Mouse (Mus musculus) heart, postnatal 36 days (tissue): ENCODE results near the gene Snd1. TPM values are rescaled to one million over a fixed set of nuclear protein-coding genes. Genes with fewer than 3 reads are reported as not detected.

Source experiments
- DNase-seq, 2 experiments: peaks; one replicate each; pipeline ENCODE4 v3.0.0; 2021 to 2022
- intact Hi-C: fragments of 180-260 bp; cut with DNase I; formaldehyde crosslinking; loops from one replicate; pipeline ENCODE4 v1.15.1; 2025
- total RNA-seq, 2 experiments: library from RNA; stranded (reverse); gene quantifications; 2 replicates each; pipeline ENCODE4 v1.2.3; 2021

The Snd1 gene
- total RNA-seq, 2 experiments from 2014 or later = 75.0 to 78.1 TPM

- intact Hi-C loops = no loop called here
Observed at GRCm38 (mm10) chr6:28876492-28876891, 401.6 kb downstream of the Snd1 start.

GRCm38 (mm10) chr6:28877945-28878666 lies 403.2 kb downstream of the Snd1 start:
- intact Hi-C loops = no loop called here

More at GRCm38 (mm10) chr6:28876492-28876891, 401.6 kb downstream of the Snd1 start:
- no peak for DNase-seq

GRCm38 (mm10) chr6:28879315-28879714 lies 404.4 kb downstream of the Snd1 start:
- DNase-seq = no peak
- intact Hi-C loops = no loop called here

More at GRCm38 (mm10) chr6:28877945-28878666, 403.2 kb downstream of the Snd1 start:
- DNase-seq = no peak

GRCm38 (mm10) chr6:28880909-28881308 lies 406.0 kb downstream of the Snd1 start:
- no peak for DNase-seq

GRCm38 (mm10) chr6:28883518-28883917 lies 408.6 kb downstream of the Snd1 start:
- DNase-seq = no peak
- intact Hi-C loops = no loop called here

More at GRCm38 (mm10) chr6:28880909-28881308, 406.0 kb downstream of the Snd1 start:
- intact Hi-C loops = no loop called here

GRCm38 (mm10) chr6:28886724-28887440 lies 411.9 kb downstream of the Snd1 start:
- intact Hi-C loops = no loop called here
- no peak for DNase-seq

GRCm38 (mm10) chr6:28890426-28890825 lies 415.5 kb downstream of the Snd1 start:
- DNase-seq = no peak
- intact Hi-C loops = no loop called here

- DNase-seq = no peak
- intact Hi-C loops = no loop called here
Observed at GRCm38 (mm10) chr6:28891480-28891879, 416.5 kb downstream of the Snd1 start.

- intact Hi-C loops = loop anchor here (5.0 kb wide), 1 partner anchor 363 kb away; no protein-coding TSS in a partner anchor
- DNase-seq = no peak
Observed at GRCm38 (mm10) chr6:28895004-28895515, 420.1 kb downstream of the Snd1 start.

- no peak for DNase-seq
- intact Hi-C loops = loop anchor here (5.0 kb wide), 1 partner anchor 363 kb away; no protein-coding TSS in a partner anchor
Observed at GRCm38 (mm10) chr6:28895726-28896125, 420.8 kb downstream of the Snd1 start.

GRCm38 (mm10) chr6:28896762-28897320 lies 421.9 kb downstream of the Snd1 start:
- DNase-seq = no peak
- intact Hi-C loops = loop anchor here (5.0 kb wide), 1 partner anchor 365 kb away; no protein-coding TSS in a partner anchor

GRCm38 (mm10) chr6:28897326-28898085 lies 422.6 kb downstream of the Snd1 start:
- intact Hi-C loops = loop anchor here (5.0 kb wide), 1 partner anchor 365 kb away; no protein-coding TSS in a partner anchor

GRCm38 (mm10) chr6:28898836-28899235 lies 423.9 kb downstream of the Snd1 start:
- intact Hi-C loops = loop anchor here (5.0 kb wide), 1 partner anchor 367 kb away; no protein-coding TSS in a partner anchor
- DNase-seq = peak; percentile 34 to 56

More at GRCm38 (mm10) chr6:28897326-28898085, 422.6 kb downstream of the Snd1 start:
- no peak for DNase-seq

- intact Hi-C loops = no loop called here
- no peak for DNase-seq
Observed at GRCm38 (mm10) chr6:28902573-28902972, 427.6 kb downstream of the Snd1 start.

GRCm38 (mm10) chr6:28904417-28904816 lies 429.5 kb downstream of the Snd1 start:
- intact Hi-C loops = no loop called here
- no peak for DNase-seq

- intact Hi-C loops = no loop called here
- no peak for DNase-seq
Observed at GRCm38 (mm10) chr6:28905301-28905700, 430.4 kb downstream of the Snd1 start.

GRCm38 (mm10) chr6:28909866-28910265 lies 434.9 kb downstream of the Snd1 start:
- no peak for DNase-seq
- intact Hi-C loops = no loop called here

GRCm38 (mm10) chr6:28914981-28915380 lies 440.0 kb downstream of the Snd1 start:
- DNase-seq = no peak
- intact Hi-C loops = no loop called here

- intact Hi-C loops = no loop called here
- DNase-seq = no peak
Observed at GRCm38 (mm10) chr6:28916630-28917029, 441.7 kb downstream of the Snd1 start.

GRCm38 (mm10) chr6:28919346-28919745 lies 444.4 kb downstream of the Snd1 start:
- DNase-seq = no peak
- intact Hi-C loops = no loop called here
